Mouse (Mus musculus) cerebellum, adult 2 months (tissue): Measurements from ENCODE around the gene Myh9.

ENCODE experiments used
- CTCF ChIP-seq: fragments of 200-500 bp; IDR thresholded peaks from 2 replicates; pipeline ENCODE4 v1.5.1; 2011; ENCODE audit warnings: low read depth, mild to moderate bottlenecking, control low read depth, low read length, moderate library complexity, borderline replicate concordance; ENCODE audit not compliant: insufficient read depth
- POLR2A ChIP-seq: fragments of 200-500 bp; IDR thresholded peaks from 2 replicates; pipeline ENCODE4 v1.6.1; 2011; ENCODE audit warnings: low read length, control low read depth, borderline replicate concordance; ENCODE audit not compliant: insufficient read depth

DNA sequence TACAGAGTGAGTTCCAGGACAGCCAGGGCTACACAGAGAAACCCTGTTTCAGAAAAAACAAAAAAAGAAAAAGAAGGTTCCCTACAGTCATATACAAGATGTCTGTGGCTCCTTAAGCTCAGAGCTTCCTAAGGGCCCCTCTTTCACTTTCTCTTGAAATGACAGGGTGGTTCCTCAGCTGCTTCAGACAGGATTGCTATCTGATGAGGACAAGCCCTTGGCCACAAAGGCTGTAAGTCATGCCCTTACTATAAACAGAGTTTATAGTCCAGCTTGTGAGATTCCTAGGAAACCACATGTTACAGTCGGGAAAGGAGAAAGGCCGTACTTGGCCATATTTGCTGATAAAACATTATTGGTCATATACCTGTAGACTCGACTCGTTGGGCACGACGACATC lies 34.0 kb upstream of the Myh9 start:
- TF ChIP-seq POLR2A (no peak), CTCF (no peak)
